Mouse (Mus musculus): ENCODE data around the gene Spem1.

Spem1 gene

DNA sequence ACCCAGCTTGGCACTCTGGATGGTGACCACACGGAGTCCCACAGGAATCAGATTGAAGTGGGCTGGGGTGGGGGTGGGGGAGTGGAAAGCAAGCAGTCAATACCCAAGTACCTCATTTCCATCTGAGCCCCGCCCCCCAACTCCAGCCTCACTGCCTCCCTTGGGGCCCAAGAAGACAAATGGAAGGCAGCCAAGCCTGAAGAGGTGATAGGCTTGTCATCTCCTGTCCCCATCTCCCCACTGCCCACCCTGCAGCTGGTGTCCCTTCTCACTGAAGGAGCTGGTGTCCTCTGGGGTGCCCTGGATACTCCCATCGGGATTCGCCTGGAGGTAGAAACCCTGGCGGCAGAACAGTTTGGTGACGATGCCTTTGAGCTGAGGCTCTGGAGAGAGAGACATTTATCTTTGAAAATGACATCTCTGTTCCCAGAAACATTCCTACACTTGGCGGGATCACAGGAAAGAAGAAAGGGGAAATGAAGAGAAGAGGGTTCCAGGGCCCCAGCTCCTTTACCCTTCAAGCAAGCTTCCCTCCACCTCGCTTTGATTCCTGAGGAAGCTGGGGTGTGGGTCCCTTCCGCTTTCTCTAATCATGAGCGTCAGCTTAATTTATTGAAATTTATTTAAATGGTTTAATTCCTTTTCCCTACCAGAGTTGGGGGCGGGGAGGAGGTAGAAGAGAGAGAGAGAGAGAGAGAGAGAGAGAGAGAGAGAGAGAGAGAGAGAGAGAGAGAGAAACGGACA lies 22.4 kb downstream of the Spem1 start:
- DNase-seq: no peak

DNA sequence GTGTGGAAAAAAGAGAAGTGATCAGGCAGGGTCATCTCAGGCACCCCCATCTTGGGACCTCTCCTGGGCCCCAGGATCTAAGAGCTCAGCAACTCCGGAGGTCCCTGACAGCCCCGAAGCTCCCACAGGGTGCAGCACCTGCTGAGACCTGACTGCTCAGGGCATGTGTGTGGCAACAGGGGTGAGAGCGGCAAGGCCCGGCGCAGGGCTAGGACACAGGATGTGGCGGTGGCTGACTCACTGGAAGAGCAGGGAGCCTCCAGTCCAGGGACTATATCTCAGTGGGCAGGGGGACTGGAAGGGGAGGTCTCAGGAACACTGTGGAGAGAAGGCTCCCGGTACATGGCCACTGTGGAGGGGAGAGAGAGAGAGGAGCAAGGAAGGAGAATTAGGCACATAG lies 24.1 kb downstream of the Spem1 start:
- no peak for DNase-seq

DNA sequence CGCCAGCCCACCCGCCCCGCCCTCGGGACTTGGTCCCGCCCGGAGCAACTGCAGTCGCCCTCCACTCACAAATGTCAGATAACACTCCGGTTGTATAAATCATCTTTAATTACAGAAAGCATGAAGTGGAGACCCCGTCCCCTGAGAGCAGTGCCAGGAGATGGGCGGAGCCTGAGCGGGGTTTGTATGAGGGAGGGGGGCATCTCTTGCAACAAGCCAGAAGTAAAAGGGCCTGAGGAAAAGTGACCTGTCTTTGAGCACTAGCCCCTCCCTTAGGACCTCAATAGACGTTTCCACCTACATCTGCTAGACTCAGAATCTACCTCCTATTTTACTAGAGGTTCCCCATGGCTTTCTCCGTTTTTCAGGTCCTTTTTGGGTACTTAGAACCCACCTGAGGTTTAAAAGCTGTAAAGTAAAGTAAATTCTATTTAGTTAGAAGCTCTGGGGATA lies 26.0 kb downstream of the Spem1 start:
- no peak for DNase-seq

- peak; percentile 86 for DNase-seq
Measured at GRCm38 (mm10) chr11:69795168-69795982, 26.6 kb downstream of the Spem1 start, which contains the start of gene Chrnb1. Gene Chrnb1 (minus strand): TSS chr11:69795943.

DNA sequence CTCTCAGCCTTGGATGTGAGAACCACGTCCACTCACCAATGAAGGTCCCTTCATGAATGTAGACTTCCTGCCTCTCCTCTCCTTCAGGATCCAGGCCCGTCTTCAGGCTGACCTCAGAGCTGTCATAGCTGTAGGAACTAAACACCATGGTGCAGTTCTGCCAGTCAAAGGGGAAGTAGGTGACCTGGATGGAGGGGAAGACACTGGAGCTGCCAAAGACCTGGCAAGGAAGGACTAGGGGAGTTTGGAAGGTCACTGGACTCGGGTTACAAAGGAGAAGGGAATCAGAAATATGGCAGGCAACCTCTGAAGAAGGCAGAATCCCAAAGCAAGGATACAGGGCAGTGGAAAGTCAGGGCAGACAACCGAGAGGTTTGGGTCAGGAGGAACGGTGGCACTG lies 28.6 kb downstream of the Spem1 start:
- DNase-seq: no peak

GRCm38 (mm10) chr11:69791420-69791819 lies 30.6 kb downstream of the Spem1 start:
- DNase-seq: no peak

GRCm38 (mm10) chr11:69789431-69789830 lies 32.5 kb downstream of the Spem1 start:
- DNase-seq: no peak

- DNase-seq: no peak
Measured at GRCm38 (mm10) chr11:69787306-69787705, 34.7 kb downstream of the Spem1 start.

DNA sequence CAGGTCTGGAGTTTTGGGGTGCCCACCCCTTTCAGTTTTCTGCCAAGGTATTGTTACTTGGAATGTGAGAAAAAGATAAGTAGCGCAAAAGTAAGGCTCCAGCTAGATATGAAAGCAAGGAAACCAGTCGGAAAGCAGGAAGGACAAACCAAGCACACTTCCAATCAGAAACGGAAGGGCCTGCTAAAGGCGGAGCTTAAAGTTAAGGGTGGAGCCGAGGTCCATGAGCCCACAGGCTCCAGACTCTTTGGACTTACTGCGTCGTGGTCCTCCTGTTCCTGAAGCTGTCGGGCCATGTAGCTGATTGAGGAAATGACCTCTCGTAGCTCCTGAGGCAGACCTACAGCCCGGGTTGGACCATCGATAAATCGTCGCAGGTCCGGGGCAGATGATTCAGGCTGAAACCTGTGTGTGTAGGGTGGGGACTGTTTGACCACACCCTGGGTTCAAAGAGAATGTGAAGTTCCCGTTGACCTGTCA lies 37.1 kb downstream of the Spem1 start:
- no peak for DNase-seq

DNA sequence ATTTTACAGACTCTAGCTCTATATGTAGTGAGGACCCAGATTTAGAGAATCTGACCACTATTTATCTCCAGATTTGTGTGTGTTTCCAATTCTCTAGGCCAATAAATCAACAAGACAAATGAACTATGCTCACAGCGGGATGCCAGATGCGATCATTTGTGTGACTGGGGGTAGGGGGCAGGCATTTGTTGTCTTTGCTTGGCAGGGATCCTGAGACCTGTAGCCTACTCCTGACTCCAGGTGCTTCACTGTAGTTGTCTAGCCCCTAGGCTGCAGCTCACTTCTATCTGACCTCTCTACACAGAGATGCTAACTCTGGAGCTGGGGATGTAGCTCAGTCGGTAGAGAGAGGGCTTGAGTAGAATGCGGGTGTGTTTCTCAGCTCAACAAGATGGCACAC lies 40.2 kb downstream of the Spem1 start:
- peak; percentile 3 for DNase-seq

- no peak for DNase-seq
Measured at GRCm38 (mm10) chr11:69778985-69779384, 43.0 kb downstream of the Spem1 start.

DNA sequence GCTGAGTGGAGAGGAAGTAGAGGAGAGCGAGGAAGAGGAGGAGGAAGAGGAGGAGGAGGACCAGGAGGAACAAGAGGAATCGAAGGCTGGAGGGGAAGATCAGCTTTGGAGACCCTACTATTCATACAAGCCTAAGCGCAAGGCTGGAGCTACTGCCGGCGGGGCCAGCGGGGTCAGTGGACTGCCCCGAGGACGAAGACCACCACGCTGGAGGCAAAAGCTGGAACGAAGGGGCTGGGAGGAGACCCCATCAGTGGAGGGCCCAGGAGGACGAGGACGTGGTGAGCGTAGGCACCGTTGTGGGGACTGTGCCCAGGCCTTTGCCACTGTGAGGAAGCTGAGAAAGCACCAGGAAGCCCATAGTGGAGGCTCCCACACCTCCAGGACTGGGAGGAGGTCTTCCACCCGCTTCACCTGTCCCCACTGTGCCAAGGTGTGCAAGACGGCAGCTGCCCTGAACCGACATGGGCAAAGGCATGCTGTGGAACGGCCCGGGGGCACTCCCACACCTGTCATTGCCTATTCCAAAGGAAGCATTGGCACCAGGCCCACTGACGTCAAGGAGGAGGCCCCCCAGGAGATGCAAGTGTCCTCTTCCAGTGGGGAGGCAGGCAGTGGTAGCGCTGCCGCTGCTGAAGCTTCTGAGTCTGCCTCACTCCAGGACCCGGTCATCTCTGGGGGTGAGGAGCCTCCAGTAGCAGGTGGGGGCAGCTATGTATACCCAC lies 43.6 kb downstream of the Spem1 start:
- DNase-seq: no peak

DNA sequence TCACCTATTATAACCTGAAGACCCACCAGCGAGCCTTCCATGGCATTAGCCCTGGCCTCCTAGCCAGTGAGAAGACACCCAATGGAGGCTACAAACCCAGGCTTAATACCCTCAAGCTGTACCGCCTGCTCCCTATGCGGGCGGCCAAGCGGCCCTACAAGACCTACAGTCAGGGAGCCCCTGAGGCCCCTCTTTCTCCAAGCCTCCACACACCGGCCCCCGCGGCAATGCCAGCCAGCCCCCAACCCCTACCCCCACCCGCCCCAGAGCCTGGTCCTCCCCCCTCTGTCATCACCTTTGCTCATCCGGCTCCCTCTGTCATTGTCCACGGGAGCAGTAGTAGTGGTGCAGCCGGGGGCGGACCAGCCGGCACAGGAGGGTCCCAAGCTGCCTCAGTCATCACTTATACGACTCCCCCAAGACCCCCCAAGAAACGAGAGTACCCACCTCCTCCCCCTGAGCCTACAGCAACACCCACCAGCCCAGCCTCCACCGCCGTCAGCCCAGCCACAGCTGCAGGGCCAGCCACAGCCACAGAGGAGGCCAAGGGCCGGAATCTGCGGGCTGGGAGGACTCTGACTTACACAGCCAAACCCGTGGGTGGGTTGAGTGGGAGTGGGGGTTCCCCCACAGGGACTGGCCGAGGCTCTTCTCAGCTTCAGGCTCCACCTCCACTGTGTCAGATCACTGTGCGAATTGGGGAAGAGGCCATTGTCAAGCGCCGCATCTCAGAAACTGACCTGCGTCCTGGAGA lies 44.3 kb downstream of the Spem1 start:
- DNase-seq: no peak

DNA sequence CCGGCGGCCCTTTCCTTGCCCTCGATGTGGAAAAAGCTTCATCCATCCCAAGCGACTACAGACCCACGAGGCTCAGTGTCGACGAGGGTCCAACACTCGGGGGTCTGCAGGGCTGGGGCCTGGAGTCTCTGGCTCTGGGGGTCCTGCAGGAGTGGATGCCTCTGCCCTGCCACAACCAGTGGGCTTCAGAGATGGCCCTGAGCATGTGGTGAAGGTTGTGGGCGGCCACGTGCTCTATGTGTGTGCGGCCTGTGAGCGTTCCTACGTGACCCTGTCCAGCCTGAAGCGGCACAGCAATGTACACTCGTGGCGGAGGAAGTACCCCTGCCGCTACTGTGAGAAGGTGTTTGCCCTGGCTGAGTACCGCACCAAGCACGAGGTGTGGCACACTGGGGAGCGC lies 45.5 kb downstream of the Spem1 start:
- no peak for DNase-seq

- DNase-seq: no peak
Measured at GRCm38 (mm10) chr11:69775716-69776115, 46.3 kb downstream of the Spem1 start.

GRCm38 (mm10) chr11:69774961-69775360 lies 47.0 kb downstream of the Spem1 start:
- DNase-seq: no peak

Measured in right cerebral cortex, postnatal 25 days (tissue).